Mouse (Mus musculus): Measurements from ENCODE around the gene B4galt5.

- TF ChIP-seq USF1 (IDR thresholded peaks at IDR 0.05; ENCODE audit: low read depth, low read length) = no peak
- TF ChIP-seq MXI1 (IDR thresholded peaks at IDR 0.05; ENCODE audit: low read depth, low read length) = no peak
- no peak for TF ChIP-seq CTCF (IDR thresholded peaks at IDR 0.05 in 2 of 3, conservative IDR thresholded peaks at IDR 0.05 in 1 of 3; ENCODE audit: control insufficient read depth in 1 of 3, insufficient read depth in 1 of 3, low read depth in 2 of 3, low read length in 3 of 3, poor library complexity in 1 of 3, severe bottlenecking in 1 of 3)
- no peak for TF ChIP-seq E2F4 (IDR thresholded peaks at IDR 0.05; ENCODE audit: borderline replicate concordance, low read depth, low read length)
- no peak for TF ChIP-seq POLR2A (IDR thresholded peaks at IDR 0.05; ENCODE audit: control insufficient read depth in 1 of 2, insufficient read depth in 1 of 2, low read depth in 1 of 2, low read length in 2 of 2, poor library complexity in 1 of 2)
- no peak for TF ChIP-seq GABPA (IDR thresholded peaks at IDR 0.05; ENCODE audit: low read depth, low read length)
- no peak for TF ChIP-seq BHLHE40 (IDR thresholded peaks at IDR 0.05; ENCODE audit: borderline replicate concordance, low read depth, low read length)
- no peak for TF ChIP-seq MAFK (IDR thresholded peaks at IDR 0.05; ENCODE audit: borderline replicate concordance, low read depth, low read length)
Observed at GRCm38 (mm10) chr2:167306273-167306594, 42.7 kb downstream of the B4galt5 start.
